Mouse (Mus musculus): ENCODE results near the gene Hist1h3i.

- no peak for TF ChIP-seq CTCF (IDR thresholded peaks at IDR 0.05; ENCODE audit: low read depth)
- no peak; the same call in none of the 2 replicates for TF ChIP-seq EP300 (IDR thresholded peaks at IDR 0.05; ENCODE audit: low read depth)
These were observed 4.1 kb downstream of the Hist1h3i start for GRCm38 (mm10) chr13:21778814-21779766.
